Mouse (Mus musculus): ENCODE measurements around the gene Zfp433. TPM values are rescaled to one million over a fixed set of nuclear protein-coding genes. Genes with fewer than 3 reads are reported as not detected.
"Not testable (repeated sequence)": the region's sequence is repeated elsewhere in the genome, so short reads cannot be mapped to it uniquely, and the experiment has no call there.

Zfp433 gene
- polyA plus RNA-seq (2011; ENCODE audit: insufficient read depth, insufficient read length, low read depth, missing spikeins): 14.0 and 17.8 TPM in 2 replicates

GRCm38 (mm10) chr10:81704531-81705301 lies at the start of gene Zfp433:
Gene Zfp433 (plus strand): TSS chr10:81704825.
- not testable (repeated sequence) for H3K27ac ChIP-seq (ENCODE audit: insufficient read depth, low read length); H3K9me3 ChIP-seq (replicated peaks; ENCODE audit: control insufficient read depth, insufficient read depth, low read length, poor library complexity, severe bottlenecking); H3K27me3 ChIP-seq (ENCODE audit: control insufficient read depth, insufficient read depth, low read length, poor library complexity, severe bottlenecking); H3K9ac ChIP-seq (ENCODE audit: low read depth, poor library complexity, severe bottlenecking); H3K4me1 ChIP-seq (ENCODE audit: control insufficient read depth, insufficient read depth, low read length); H3K4me3 ChIP-seq (ENCODE audit: low read depth, low read length); H3K36me3 ChIP-seq (ENCODE audit: control insufficient read depth, insufficient read depth, low read length, poor library complexity, severe bottlenecking)

GRCm38 (mm10) chr10:81655178-81655577 lies 49.4 kb upstream of the Zfp433 start:
- peaks cover 34% of the 10 kb centered on the region for H3K9me3 ChIP-seq (replicated peaks; ENCODE audit: control insufficient read depth, insufficient read depth, low read length, poor library complexity, severe bottlenecking)

GRCm38 (mm10) chr10:81656174-81656573 lies 48.5 kb upstream of the Zfp433 start:
- H3K9ac ChIP-seq (ENCODE audit: low read depth, poor library complexity, severe bottlenecking): no peak overlapping the region
- H3K27ac ChIP-seq (ENCODE audit: insufficient read depth, low read length): peak overlapping the region; percentile 95
- no peak overlapping the region for H3K4me3 ChIP-seq (ENCODE audit: low read depth, low read length)
- TF ChIP-seq EP300 (IDR thresholded peaks at IDR 0.05; ENCODE audit: insufficient read depth, low read depth, low read length): peak; percentile 27; the same call in 1 of the 2 replicates
- TF ChIP-seq POLR2A (IDR thresholded peaks at IDR 0.05; ENCODE audit: insufficient read depth, low read length): no peak
- H3K4me1 ChIP-seq (ENCODE audit: control insufficient read depth, insufficient read depth, low read length): peaks cover 2% of the 10 kb centered on the region
- no peaks in the 10 kb centered on the region for H3K27me3 ChIP-seq (ENCODE audit: control insufficient read depth, insufficient read depth, low read length, poor library complexity, severe bottlenecking)
- H3K9me3 ChIP-seq (replicated peaks; ENCODE audit: control insufficient read depth, insufficient read depth, low read length, poor library complexity, severe bottlenecking): peaks cover 38% of the 10 kb centered on the region
- H3K36me3 ChIP-seq (ENCODE audit: control insufficient read depth, insufficient read depth, low read length, poor library complexity, severe bottlenecking): peaks cover 5% of the 10 kb centered on the region; the same call in 1 of the 2 replicates

More at GRCm38 (mm10) chr10:81655178-81655577, 49.4 kb upstream of the Zfp433 start:
- peaks cover 2% of the 10 kb centered on the region for H3K4me1 ChIP-seq (ENCODE audit: control insufficient read depth, insufficient read depth, low read length)
- no peaks in the 10 kb centered on the region for H3K27me3 ChIP-seq (ENCODE audit: control insufficient read depth, insufficient read depth, low read length, poor library complexity, severe bottlenecking)
- peaks cover 7% of the 10 kb centered on the region; the same call in 1 of the 2 replicates for H3K36me3 ChIP-seq (ENCODE audit: control insufficient read depth, insufficient read depth, low read length, poor library complexity, severe bottlenecking)
- TF ChIP-seq EP300 (IDR thresholded peaks at IDR 0.05; ENCODE audit: insufficient read depth, low read depth, low read length): peak; percentile 95
- no peak for TF ChIP-seq POLR2A (IDR thresholded peaks at IDR 0.05; ENCODE audit: insufficient read depth, low read length)
- H3K4me3 ChIP-seq (ENCODE audit: low read depth, low read length): no peak overlapping the region
- no peak overlapping the region for H3K9ac ChIP-seq (ENCODE audit: low read depth, poor library complexity, severe bottlenecking)
- H3K27ac ChIP-seq (ENCODE audit: insufficient read depth, low read length): peak overlapping the region; percentile 95

DNA sequence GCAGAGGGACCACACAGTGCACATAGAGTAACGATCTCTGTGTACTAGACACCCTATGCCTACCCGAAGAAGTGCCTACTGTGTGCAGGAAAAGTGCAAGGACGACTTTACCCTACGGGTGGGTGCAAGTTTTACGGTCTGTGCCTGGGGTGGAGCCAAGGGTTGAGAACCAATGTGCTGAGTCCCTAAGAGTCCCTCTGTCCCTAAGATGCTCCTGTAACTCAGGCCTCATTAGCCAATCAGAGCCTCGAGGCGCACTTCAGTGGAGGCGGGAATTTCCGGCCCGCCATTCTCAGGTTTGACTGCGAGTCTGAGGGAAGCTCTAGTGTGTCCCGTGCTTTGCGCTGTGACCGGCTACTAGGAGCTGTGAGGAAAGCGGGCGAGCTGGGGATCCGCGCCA lies 17.5 kb upstream of the Zfp433 start:
- not testable (repeated sequence) for H3K4me3 ChIP-seq (ENCODE audit: low read depth, low read length); H3K9ac ChIP-seq (ENCODE audit: low read depth, poor library complexity, severe bottlenecking); H3K27ac ChIP-seq (ENCODE audit: insufficient read depth, low read length); H3K36me3 ChIP-seq (ENCODE audit: control insufficient read depth, insufficient read depth, low read length, poor library complexity, severe bottlenecking); H3K9me3 ChIP-seq (replicated peaks; ENCODE audit: control insufficient read depth, insufficient read depth, low read length, poor library complexity, severe bottlenecking); H3K27me3 ChIP-seq (ENCODE audit: control insufficient read depth, insufficient read depth, low read length, poor library complexity, severe bottlenecking); H3K4me1 ChIP-seq (ENCODE audit: control insufficient read depth, insufficient read depth, low read length)

- not testable (repeated sequence) for H3K36me3 ChIP-seq (ENCODE audit: control insufficient read depth, insufficient read depth, low read length, poor library complexity, severe bottlenecking); H3K27me3 ChIP-seq (ENCODE audit: control insufficient read depth, insufficient read depth, low read length, poor library complexity, severe bottlenecking); H3K9me3 ChIP-seq (replicated peaks; ENCODE audit: control insufficient read depth, insufficient read depth, low read length, poor library complexity, severe bottlenecking); H3K9ac ChIP-seq (ENCODE audit: low read depth, poor library complexity, severe bottlenecking); H3K27ac ChIP-seq (ENCODE audit: insufficient read depth, low read length); H3K4me1 ChIP-seq (ENCODE audit: control insufficient read depth, insufficient read depth, low read length); H3K4me3 ChIP-seq (ENCODE audit: low read depth, low read length)
Observed at GRCm38 (mm10) chr10:81770506-81771403, 66.1 kb downstream of the Zfp433 start, which contains the start of gene Gm3055. Gene Gm3055 (minus strand): TSS chr10:81771161.

DNA sequence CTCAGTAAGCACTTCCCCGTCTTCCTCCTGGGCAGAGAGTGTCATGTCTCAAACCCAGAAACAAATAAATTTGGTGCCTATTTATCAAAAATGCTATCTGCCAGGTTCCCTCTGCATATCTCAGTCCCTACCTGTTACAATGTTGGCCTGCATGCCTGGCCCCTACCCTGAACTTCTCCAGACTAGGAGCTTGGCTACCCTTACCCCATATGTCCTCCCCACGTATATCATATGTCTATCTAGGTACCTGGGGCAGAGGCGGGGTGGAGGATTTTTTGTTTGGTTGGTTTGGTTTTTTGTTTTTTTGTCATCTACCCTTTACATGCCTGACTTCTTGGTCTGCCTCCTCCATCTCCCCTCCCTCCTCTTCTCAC lies 66.8 kb downstream of the Zfp433 start:
- H3K4me3 ChIP-seq (ENCODE audit: low read depth, low read length); H3K27ac ChIP-seq (ENCODE audit: insufficient read depth, low read length); H3K9me3 ChIP-seq (replicated peaks; ENCODE audit: control insufficient read depth, insufficient read depth, low read length, poor library complexity, severe bottlenecking); H3K36me3 ChIP-seq (ENCODE audit: control insufficient read depth, insufficient read depth, low read length, poor library complexity, severe bottlenecking); H3K9ac ChIP-seq (ENCODE audit: low read depth, poor library complexity, severe bottlenecking); H3K27me3 ChIP-seq (ENCODE audit: control insufficient read depth, insufficient read depth, low read length, poor library complexity, severe bottlenecking); H3K4me1 ChIP-seq (ENCODE audit: control insufficient read depth, insufficient read depth, low read length): not testable (repeated sequence)

Other genes with a start within 250 kb of the Zfp433 start
- gene Nfic, start 249.2 kb upstream of the Zfp433 start, polyA plus RNA-seq (2011; ENCODE audit: insufficient read depth, insufficient read length, low read depth, missing spikeins): 6.1 and 7.2 TPM in 2 replicates
- gene Celf5, start 222.1 kb upstream of the Zfp433 start, polyA plus RNA-seq (2011; ENCODE audit: insufficient read depth, insufficient read length, low read depth, missing spikeins): 27.5 and 30.5 TPM in 2 replicates
- gene Ncln, start 208.4 kb upstream of the Zfp433 start, polyA plus RNA-seq (2011; ENCODE audit: insufficient read depth, insufficient read length, low read depth, missing spikeins): 37.2 and 41.6 TPM in 2 replicates
- gene S1pr4, start 204.7 kb upstream of the Zfp433 start, polyA plus RNA-seq (2011; ENCODE audit: insufficient read depth, insufficient read length, low read depth, missing spikeins): 0.49 and 0.93 TPM in 2 replicates
- gene Gna15, start 180.6 kb upstream of the Zfp433 start, polyA plus RNA-seq (2011; ENCODE audit: insufficient read depth, insufficient read length, low read depth, missing spikeins): 11.2 and 11.6 TPM in 2 replicates
- gene Gna11, start 159.6 kb upstream of the Zfp433 start, polyA plus RNA-seq (2011; ENCODE audit: insufficient read depth, insufficient read length, low read depth, missing spikeins): 32.0 and 35.3 TPM in 2 replicates
- gene Aes, start 145.3 kb upstream of the Zfp433 start, polyA plus RNA-seq (2011; ENCODE audit: insufficient read depth, insufficient read length, low read depth, missing spikeins): 148 and 152 TPM in 2 replicates
- gene Tle2, start 130.3 kb upstream of the Zfp433 start, polyA plus RNA-seq (2011; ENCODE audit: insufficient read depth, insufficient read length, low read depth, missing spikeins): 3.1 and 3.8 TPM in 2 replicates
- 15.0 and 18.5 TPM in 2 replicates for gene Tle6, start 103.8 kb upstream of the Zfp433 start, polyA plus RNA-seq (2011; ENCODE audit: insufficient read depth, insufficient read length, low read depth, missing spikeins)
- gene BC025920, start 98.6 kb upstream of the Zfp433 start, polyA plus RNA-seq (2011; ENCODE audit: insufficient read depth, insufficient read length, low read depth, missing spikeins): 3.2 and 3.9 TPM in 2 replicates
- 15.0 and 16.6 TPM in 2 replicates for gene Sirt6, start 77.0 kb upstream of the Zfp433 start, polyA plus RNA-seq (2011; ENCODE audit: insufficient read depth, insufficient read length, low read depth, missing spikeins)
- gene Ankrd24, start 76.3 kb upstream of the Zfp433 start, polyA plus RNA-seq (2011; ENCODE audit: insufficient read depth, insufficient read length, low read depth, missing spikeins): 14.2 and 16.1 TPM in 2 replicates
- 5.6 and 7.4 TPM in 2 replicates for gene Gm10778, start 55.8 kb upstream of the Zfp433 start, polyA plus RNA-seq (2011; ENCODE audit: insufficient read depth, insufficient read length, low read depth, missing spikeins)
- gene Gm3055, start 66.3 kb downstream of the Zfp433 start, polyA plus RNA-seq (2011; ENCODE audit: insufficient read depth, insufficient read length, low read depth, missing spikeins): 8.8 and 10.0 TPM in 2 replicates
- gene Gm4767, start 107.4 kb downstream of the Zfp433 start, polyA plus RNA-seq (2011; ENCODE audit: insufficient read depth, insufficient read length, low read depth, missing spikeins): 3.2 and 5.7 TPM in 2 replicates
- 3.6 TPM in 1 of 2 replicates, not detected in the other for gene Gm32687, start 159.1 kb downstream of the Zfp433 start, polyA plus RNA-seq (2011; ENCODE audit: insufficient read depth, insufficient read length, low read depth, missing spikeins)
- gene Zfp781, start 225.7 kb downstream of the Zfp433 start, polyA plus RNA-seq (2011; ENCODE audit: insufficient read depth, insufficient read length, low read depth, missing spikeins): 1.7 and 3.4 TPM in 2 replicates